Mouse (Mus musculus) heart, adult 18-20 months (tissue): Measurements from ENCODE around the gene Hmgcll1. TPM values are rescaled to one million over a fixed set of nuclear protein-coding genes. Genes with fewer than 3 reads are reported as not detected.
A peak's percentile ranks its signal among the peaks of the same experiment; 100 is the strongest.
"Not testable (repeated sequence)": the region's sequence is repeated elsewhere in the genome, so short reads cannot be mapped to it uniquely, and the experiment has no call there.

Source experiments
- DNase-seq, 2 experiments: peaks; one replicate each; pipeline ENCODE4 v3.0.0; 2021 to 2022; ENCODE audit warnings: mixed read lengths in 1 of 2
- total RNA-seq, 2 experiments: library from RNA; stranded (reverse); gene quantifications; 2 replicates each; pipeline ENCODE4 v1.2.3; 2021

Gene Hmgcll1
- total RNA-seq, 2 experiments from 2014 or later = 0.15 TPM; not detected in 1

GRCm38 (mm10) chr9:76060935-76061334 is 46.3 kb downstream of the Hmgcll1 start:
- DNase-seq = no peak

GRCm38 (mm10) chr9:76061492-76061891 is 46.8 kb downstream of the Hmgcll1 start:
- no peak for DNase-seq

- DNase-seq = no peak
Measured at GRCm38 (mm10) chr9:76064164-76064563, 49.5 kb downstream of the Hmgcll1 start.

GRCm38 (mm10) chr9:76091561-76091960 is 76.9 kb downstream of the Hmgcll1 start:
- DNase-seq = peak; percentile 54 to 65

- DNase-seq = peak; percentile 10 to 21
Measured at GRCm38 (mm10) chr9:76097221-76097620, 82.6 kb downstream of the Hmgcll1 start.

DNA sequence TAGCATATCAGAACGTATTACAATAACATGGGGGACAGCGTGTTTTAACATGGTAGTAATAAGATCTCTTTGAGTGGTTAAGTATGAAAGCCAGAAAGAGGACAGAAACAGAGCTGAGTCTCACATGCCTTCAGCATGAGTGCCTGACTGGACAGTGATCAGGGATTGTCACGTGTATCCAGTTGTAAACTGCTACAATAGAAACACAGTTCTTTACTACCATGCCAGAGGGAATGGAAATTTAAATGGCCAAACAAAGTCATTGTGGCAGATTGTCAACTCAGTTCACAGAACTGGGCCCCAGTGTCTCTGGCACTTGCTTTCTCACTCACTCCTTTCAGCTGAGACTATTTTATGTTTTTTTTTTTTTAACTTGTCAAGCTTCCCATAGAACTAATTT is 85.3 kb downstream of the Hmgcll1 start:
- peak; percentile 4 to 15 for DNase-seq

DNA sequence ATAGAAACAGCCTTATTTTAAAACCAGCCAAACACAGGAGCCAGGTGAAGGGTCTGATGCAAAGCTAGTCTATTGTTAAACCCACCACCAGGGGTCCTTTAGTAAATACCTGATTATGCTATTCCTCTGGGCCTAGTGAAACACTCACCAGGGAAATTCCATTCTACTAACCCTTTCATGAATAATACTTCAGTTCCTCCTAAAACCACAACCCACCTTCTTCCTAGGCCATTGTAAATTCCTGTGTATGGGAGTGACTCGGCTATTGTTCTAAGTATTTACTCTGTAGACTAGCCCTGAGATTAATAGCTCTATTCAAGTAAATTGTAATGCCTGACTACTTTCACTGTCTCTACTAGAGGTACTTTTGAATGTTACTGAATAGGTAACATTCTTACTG is 89.8 kb downstream of the Hmgcll1 start:
- not testable (repeated sequence) for DNase-seq

DNA sequence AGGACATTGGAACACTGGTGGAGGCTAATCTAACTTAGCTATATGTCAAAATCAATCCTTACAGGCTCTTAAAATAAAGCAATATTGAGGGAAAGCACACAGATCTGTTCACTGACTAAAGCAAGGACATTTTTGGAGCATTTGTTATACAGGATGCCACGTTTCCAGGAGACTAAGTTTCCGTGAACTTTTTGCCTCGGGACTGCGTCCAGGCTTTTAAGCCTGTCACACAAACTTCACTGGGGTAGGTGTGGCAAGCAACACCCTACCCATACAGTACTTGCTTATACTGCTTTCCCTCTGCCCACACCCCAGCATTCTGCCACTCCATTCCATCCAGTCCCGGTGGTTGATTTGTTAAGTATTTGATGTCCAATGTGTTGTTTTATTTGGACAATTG is 90.2 kb downstream of the Hmgcll1 start:
- no peak for DNase-seq

- peak; percentile 40 to 79 for DNase-seq
Measured at GRCm38 (mm10) chr9:76122888-76123287, 108.2 kb downstream of the Hmgcll1 start.

- no peak for DNase-seq
Measured at GRCm38 (mm10) chr9:76124249-76124648, 109.6 kb downstream of the Hmgcll1 start.

GRCm38 (mm10) chr9:76129353-76129752 is 114.7 kb downstream of the Hmgcll1 start:
- no peak for DNase-seq

DNA sequence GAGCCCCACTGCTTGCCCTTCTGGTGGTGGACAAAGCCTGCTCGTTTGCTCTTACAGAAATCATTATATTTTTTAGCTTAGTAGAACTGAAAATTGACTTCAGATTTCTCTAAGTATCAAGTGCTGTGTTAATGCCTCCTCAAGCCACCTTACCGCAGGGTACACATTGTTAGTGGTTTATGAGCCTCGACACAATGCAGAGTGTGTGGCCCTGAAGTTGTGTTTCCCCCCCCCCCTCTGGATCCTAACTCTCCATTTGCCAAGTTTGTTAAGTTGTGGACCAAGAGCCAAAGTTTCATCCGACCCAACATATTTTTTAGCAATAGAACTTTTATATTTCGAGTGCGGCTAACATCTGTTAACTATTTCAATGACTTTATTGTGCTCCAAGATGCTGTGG is 119.4 kb downstream of the Hmgcll1 start:
- DNase-seq = no peak

DNA sequence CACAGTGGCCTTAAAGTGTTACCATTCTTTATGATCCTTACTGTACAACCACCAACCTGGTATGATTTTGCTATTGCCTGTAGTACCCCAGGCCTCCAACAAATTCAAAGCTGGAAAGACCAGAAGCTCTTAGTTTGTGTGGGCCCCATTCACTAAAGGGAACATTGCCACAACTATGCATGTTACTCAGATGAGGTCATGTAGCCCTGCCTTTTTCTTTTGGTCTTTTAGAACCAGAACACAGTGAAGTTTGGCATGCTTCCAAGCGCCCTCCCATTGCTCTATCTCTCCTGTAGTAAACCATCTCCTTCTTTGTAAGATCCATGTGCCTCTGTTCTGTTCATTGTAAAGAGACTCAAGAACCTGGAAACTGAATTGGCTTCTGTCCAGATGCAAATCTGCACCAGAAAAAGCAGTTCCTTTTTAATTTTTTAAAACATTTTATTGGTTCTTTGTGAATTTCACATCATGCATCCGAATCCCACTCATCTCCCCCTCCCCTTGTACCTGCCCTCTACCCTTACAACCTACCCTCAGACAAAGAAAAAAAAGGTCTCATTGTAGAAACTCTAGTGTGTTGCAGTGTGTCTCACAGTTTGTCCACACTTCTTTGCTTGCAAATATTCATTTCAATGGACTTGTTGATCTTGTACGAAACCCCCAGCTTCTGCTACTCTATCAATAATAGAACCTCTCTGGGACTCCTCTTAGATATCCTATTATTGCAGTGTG is 123.9 kb downstream of the Hmgcll1 start:
- DNase-seq = peak in 1 of 2 experiments; percentile 1

DNA sequence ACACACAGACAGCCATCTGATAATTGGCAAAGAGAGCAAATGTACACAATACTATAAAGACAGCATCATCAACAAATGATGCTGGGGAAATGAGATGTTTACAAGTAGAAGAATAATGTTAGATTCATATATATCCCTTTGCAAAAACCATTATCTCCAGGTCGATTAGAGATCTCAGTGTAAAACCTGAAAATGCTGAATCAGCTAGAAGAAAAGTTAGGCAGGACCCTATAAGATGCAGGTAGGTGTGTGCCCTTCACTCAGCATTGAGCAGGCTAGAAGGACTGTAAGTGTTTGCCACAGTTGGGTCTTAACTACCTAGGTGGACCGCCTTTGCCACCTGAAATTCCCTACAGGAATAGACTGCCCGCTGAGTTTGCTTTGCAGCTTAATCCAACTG is 130.9 kb downstream of the Hmgcll1 start:
- DNase-seq = no peak

DNA sequence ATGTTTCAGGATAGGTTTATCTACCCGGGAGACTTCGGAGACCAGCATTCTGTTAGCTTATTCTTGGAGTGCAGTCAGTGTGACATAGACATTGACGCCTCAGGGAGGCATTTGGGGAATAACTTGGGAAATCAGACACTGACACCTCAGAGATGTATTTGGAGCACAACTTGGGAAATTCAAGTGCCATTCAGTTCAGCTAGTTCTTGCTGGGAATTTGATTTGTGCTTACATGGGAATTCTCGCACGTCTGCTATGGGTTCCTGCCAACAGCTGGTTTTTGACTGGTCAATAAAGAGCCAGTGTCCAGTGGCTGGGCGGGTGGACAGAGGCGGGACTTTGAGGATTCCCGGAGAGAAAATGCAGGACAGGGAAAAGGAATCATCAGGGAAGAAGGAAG is 147.8 kb downstream of the Hmgcll1 start:
- no peak for DNase-seq

DNA sequence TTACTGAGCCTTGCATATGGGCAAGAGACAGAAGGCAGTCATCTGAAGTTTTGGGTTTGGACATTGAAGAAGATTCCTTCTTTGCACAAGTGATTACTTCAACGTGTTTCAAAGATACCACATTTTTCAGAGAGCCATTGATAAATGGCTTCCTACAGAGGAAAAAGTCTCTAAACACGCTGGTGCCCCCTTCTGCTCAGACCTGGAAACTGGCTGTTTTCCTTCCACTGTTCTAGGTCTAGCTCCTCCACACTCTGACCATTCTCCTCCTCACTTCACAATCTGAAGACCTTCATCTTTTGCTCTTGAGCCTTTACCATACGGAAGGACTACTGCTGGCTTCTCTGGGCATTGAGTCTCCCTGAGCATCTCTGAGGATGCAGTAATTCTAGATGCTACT is 153.7 kb downstream of the Hmgcll1 start:
- DNase-seq = peak in 1 of 2 experiments; percentile 24

DNA sequence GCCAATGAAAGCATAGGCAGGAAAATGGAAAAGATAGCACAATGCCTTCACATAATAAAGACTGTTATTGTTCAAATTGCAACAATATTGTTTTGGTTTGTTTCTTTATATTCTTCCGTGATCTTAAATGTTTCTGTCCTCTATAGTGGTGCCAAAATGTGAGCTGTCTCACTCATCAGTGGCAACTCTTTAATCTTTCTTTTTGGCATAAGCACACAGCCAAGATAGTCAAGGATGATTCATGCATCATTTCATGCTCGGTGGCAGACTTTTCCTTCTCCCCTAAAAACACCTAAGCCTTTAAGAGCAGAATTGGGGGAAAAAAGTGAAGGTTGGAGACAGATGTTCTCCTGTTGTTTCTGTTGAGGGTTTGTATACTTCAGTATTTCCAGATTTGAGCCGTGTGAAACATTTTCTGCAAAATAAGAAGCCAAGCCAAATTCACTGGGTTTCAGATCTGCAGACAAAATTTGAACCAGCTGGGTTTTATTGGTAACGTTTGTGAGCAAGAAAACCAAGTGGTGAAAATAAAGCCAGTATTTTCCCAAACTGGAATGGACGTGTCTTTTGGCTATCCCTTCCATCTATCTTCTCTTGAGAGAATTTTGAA is 158.1 kb downstream of the Hmgcll1 start:
- no peak for DNase-seq

DNA sequence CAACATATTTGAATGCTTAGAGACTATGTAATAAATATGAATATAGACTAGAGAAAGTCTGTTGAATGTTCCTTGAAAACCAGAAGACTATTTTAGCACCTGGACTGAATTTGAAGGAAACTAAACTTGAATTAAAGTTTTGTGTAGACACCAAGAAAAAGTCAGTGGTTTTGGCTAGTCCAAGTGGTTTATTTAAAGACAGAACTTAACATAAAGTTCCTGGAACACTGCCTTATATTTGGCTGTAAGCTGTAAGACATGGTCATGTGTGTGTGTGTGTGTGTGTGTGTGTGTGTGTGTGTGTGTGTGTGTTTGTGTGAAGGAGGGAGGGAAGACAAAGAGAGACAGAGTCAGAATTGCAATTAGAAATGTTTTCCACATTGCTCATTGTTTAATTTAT is 164.6 kb downstream of the Hmgcll1 start:
- no peak for DNase-seq

Other genes starting within 250 kb of the Hmgcll1 start
- gene Bmp5, start 239.5 kb upstream of the Hmgcll1 start, total RNA-seq = 1 to 10 TPM in 1 of 2 experiments, under 1 TPM in 1; 0.65 to 1.2 TPM
- gene Gfral, start 198.8 kb downstream of the Hmgcll1 start, total RNA-seq = not detected